Mouse (Mus musculus) cortical plate, adult 2 months (tissue): ENCODE measurements around the gene Gm10065. TPM values are rescaled to one million over a fixed set of nuclear protein-coding genes. Genes with fewer than 3 reads are reported as not detected.
A peak's percentile ranks its signal among the peaks of the same experiment; 100 is the strongest.
"Not testable (repeated sequence)": the region's sequence is repeated elsewhere in the genome, so short reads cannot be mapped to it uniquely, and the experiment has no call there.

Source experiments
- H3K27ac ChIP-seq: fragments of 200-500 bp; 2 replicates; pipeline ENCODE4 v1.5.1; 2012; ENCODE audit warnings: low read length, control low read depth, inconsistent platforms; ENCODE audit not compliant: insufficient read depth
- H3K4me1 ChIP-seq: fragments of 200-500 bp; 2 replicates; pipeline ENCODE4 v1.6.1; 2011; ENCODE audit warnings: low read length; ENCODE audit not compliant: control insufficient read depth, insufficient read depth
- H3K4me3 ChIP-seq: fragments of 200-500 bp; 2 replicates; pipeline ENCODE4 v1.5.1; 2011; ENCODE audit warnings: mild to moderate bottlenecking, low read length, control low read depth; ENCODE audit not compliant: insufficient read depth
- CTCF ChIP-seq: fragments of 200-500 bp; IDR thresholded peaks from 2 replicates; pipeline ENCODE4 v1.5.1; 2011; ENCODE audit warnings: mild to moderate bottlenecking, control low read depth, low read length; ENCODE audit not compliant: insufficient read depth; ENCODE audit errors: extremely low read depth
- POLR2A ChIP-seq: fragments of 200-500 bp; IDR thresholded peaks from 2 replicates; pipeline ENCODE4 v1.6.1; 2011; ENCODE audit warnings: mild to moderate bottlenecking, low read length, control low read depth; ENCODE audit not compliant: insufficient read depth; ENCODE audit errors: extremely low read depth
- polyA plus RNA-seq: library from polyadenylated mRNA; depleted of rRNA; stranded (reverse); fragments of >200 nt; gene quantifications from 2 replicates; pipeline ENCODE4 v1.2.3, GENCODE M21; 2012; rRNA removed

The Gm10065 gene
- not detected in 2 replicates for polyA plus RNA-seq

DNA sequence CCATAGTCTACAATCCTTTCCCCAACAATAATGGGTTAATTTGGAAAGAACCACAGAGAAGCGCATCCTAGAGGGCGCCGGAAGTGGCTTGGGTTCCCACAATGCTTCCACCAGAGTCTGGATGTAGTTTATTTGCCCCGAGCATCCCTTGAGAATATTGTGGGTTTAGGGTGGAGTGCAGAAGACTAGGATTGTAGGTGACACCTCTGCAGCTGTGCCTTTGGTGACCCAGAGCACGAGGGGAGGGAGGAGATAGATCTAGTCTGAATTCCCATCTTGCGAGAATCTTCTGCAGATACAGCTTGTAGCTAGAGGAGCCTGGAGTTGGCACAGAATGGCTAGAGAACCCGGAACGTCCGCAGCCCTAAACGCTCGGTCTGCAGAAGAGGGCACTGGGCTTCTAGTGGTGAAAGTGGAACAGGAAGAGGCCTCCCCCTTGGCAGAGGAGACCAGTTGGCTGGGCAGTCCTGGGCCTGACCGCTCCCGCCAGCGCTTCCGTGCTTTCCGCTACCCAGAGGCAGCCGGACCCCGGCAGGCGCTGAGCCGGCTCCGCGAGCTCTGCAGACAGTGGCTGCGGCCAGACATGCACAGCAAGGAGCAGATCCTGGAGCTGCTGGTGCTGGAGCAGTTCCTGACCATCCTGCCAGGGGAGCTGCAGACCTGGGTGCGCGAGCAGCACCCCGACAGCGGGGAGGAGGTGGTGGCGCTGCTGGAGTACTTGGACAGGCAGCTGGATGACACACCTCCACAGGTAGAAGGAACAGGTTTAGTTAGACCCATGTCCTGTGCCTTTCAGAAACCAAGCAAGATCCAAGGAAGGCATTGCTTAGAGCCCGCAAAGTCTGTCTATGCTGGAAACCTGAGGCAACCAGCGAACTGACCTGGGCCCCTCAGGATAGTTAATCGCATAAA lies at the start of gene Gm10065, which contains the start of gene Zkscan4:
Gm10065 (minus strand) TSS at position 683 of the 912 bp plus-strand sequence.
Zkscan4 (plus strand) TSS at position 149 of the 912 bp plus-strand sequence.
- Histone ChIP-seq H3K27ac (peak within 1 kb of the TSS; percentile 61), H3K4me3 (peak within 1 kb of the TSS; percentile 80)
- peak; percentile 37 for TF ChIP-seq POLR2A
- not testable (repeated sequence) for H3K4me1 ChIP-seq

- TF ChIP-seq CTCF (no peak), POLR2A (peak; percentile 58; the same call in 1 of the 2 replicates)
- H3K4me3 ChIP-seq = peak overlapping the region; percentile 90
- no peaks in the 10 kb centered on the region; the same call in 1 of the 2 replicates for H3K4me1 ChIP-seq
- peak overlapping the region; percentile 71 for H3K27ac ChIP-seq
Measured at GRCm38 (mm10) chr13:21506221-21506649, 27.0 kb upstream of the Gm10065 start.

- Histone ChIP-seq H3K4me3 (no peak overlapping the region), H3K4me1 (no peaks in the 10 kb centered on the region; the same call in 1 of the 2 replicates), H3K27ac (no peak overlapping the region)
- TF ChIP-seq CTCF (no peak), POLR2A (no peak)
Measured at GRCm38 (mm10) chr13:21502296-21502695, 23.1 kb upstream of the Gm10065 start.

DNA sequence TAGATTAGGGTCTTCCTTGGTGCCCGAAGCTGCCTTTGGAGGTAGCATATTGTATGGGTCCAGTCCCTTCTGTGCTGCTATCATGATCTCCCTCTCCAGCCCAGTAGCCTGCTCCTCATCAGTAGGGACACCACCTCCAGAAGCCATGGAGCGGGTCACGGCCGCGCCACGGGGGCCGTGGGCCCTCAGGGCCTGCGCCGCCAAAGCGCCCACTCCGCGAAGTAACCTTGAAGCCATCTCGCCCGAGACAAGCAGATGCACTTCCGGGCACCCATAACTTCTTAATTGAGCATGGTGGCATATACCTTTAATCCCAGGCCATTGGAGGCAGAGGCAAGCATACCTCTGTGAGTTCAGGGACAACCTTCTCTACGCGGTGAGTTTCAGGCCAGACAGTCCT lies 21.9 kb upstream of the Gm10065 start, which contains the start of gene Gm11273:
Gm11273 (minus strand) TSS at position 237 of the 400 bp plus-strand sequence.
- H3K4me1 ChIP-seq, H3K27ac ChIP-seq, H3K4me3 ChIP-seq: not testable (repeated sequence)

DNA sequence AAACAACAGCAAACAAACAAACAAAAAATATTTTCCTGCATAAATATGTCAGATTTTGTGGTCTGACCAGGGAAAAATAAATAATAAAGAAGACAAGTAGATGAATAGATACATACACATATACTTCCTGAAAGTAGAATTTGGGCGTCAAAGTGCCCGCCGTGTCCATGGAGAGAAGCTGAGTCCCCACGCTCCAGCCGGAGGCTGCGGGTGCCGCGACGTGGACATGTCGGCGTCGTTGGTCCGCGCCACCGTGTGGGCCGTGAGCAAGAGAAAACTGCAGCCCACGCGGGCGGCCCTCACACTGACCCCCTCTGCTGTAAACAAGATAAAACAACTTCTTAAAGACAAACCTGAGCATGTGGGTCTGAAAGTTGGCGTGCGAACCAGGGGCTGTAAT lies 15.8 kb upstream of the Gm10065 start, which contains the start of gene AK157302:
AK157302 (plus strand) TSS at position 144 of the 400 bp plus-strand sequence.
- Histone ChIP-seq H3K4me3 (no peak within 1 kb of the TSS), H3K27ac (no peak within 1 kb of the TSS), H3K4me1 (no peaks in the 10 kb centered on the region)
- TF ChIP-seq POLR2A (no peak), CTCF (no peak)

GRCm38 (mm10) chr13:21492847-21493246 lies 13.6 kb upstream of the Gm10065 start:
- TF ChIP-seq POLR2A (no peak), CTCF (no peak)
- no peak overlapping the region for H3K27ac ChIP-seq
- H3K4me3 ChIP-seq = no peak overlapping the region
- no peaks in the 10 kb centered on the region for H3K4me1 ChIP-seq

DNA sequence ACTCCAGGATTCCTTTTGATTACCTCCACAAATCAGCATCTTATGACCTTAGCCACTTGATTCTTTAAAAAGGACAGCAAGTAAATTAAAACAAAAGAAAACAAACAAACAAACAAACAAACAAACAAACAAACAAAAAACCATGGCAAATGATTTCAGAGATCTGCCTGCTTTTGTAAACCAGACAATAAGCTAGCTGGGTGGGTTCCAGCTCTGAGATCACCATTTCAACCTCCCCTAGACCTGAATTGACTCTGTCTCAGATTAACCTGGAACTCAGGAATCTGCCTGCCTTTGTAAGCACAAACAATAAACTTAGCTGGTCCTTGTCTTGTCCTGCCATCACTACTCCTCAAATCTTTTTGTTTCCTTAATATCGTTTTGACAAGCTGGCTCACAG lies 7.6 kb upstream of the Gm10065 start:
- no peak for TF ChIP-seq CTCF
- TF ChIP-seq POLR2A = no peak
- Histone ChIP-seq H3K4me1 (no peaks in the 10 kb centered on the region), H3K27ac (no peak overlapping the region), H3K4me3 (no peak overlapping the region)

DNA sequence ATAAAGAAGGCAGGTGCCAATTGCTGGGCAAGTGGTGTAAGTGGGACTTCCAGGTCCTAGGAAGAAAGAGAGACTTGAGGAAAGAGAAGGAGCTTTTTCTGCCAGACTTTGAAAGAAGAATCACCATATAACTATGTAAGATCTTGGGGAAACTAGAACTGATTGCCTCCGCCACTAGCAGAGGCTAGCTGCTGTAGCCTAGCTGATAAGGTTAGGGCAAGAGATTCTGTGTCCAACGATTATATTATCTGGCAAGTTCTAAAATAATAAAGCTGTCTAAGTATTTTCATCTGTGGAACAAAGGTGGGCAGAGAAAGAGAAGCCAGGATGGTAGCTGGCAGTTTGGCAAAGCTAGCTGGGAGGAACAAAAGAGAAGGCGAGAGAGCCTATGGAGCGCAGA lies 6.8 kb downstream of the Gm10065 start:
- no peak overlapping the region for H3K27ac ChIP-seq
- no peak overlapping the region for H3K4me3 ChIP-seq
- H3K4me1 ChIP-seq = no peaks in the 10 kb centered on the region
- TF ChIP-seq CTCF (no peak), POLR2A (no peak)

DNA sequence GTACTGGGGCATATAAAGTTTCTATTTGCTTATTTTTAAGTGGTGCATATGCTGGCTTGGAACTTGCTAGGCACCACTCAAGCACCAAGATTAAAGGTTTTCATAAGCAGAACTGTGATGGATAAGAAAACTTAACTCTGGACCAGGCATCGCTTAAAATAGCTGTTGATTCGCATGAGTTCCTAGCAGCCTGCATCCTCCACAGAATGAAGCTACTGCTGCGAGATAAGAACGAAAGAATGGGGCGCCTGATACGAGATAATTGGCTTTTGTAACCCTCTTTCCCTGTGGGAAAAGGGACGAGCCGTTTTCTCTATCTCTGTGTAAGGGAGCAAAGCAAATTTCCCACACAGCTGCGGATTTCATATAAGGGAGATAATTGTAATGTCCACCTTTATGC lies 10.1 kb downstream of the Gm10065 start:
- Histone ChIP-seq H3K27ac (no peak overlapping the region), H3K4me3 (no peak overlapping the region), H3K4me1 (no peaks in the 10 kb centered on the region)
- TF ChIP-seq POLR2A = no peak
- no peak for TF ChIP-seq CTCF

- Histone ChIP-seq H3K27ac (no peak within 1 kb of the TSS), H3K4me1 (no peaks in the 10 kb centered on the region), H3K4me3 (peak within 1 kb of the TSS; percentile 62)
- TF ChIP-seq CTCF = no peak
- TF ChIP-seq POLR2A = peak; percentile 58; the same call in 1 of the 2 replicates
Measured at GRCm38 (mm10) chr13:21468061-21469019, 10.9 kb downstream of the Gm10065 start, which contains the start of gene Nkapl. TSS of gene Nkapl (minus strand) at chr13:21468509.
